Mouse (Mus musculus) urinary bladder, postnatal 25 days (tissue): ENCODE results near the gene 4930486L24Rik.
"Not testable (repeated sequence)": the region's sequence is repeated elsewhere in the genome, so short reads cannot be mapped to it uniquely, and the experiment has no call there.

Source experiments
- DNase-seq: peaks from one replicate; pipeline ENCODE4 v3.0.0; 2022; ENCODE audit warnings: low spot score

4930486L24Rik gene

GRCm38 (mm10) chr13:60864281-60864680 is at the start of gene 4930486L24Rik:
TSS of gene 4930486L24Rik (minus strand) at chr13:60864475.
- DNase-seq: no peak

GRCm38 (mm10) chr13:60904780-60905179 is 40.5 kb upstream of the 4930486L24Rik start, which contains the start of gene Tpbpb:
TSS of gene Tpbpb (minus strand) at chr13:60904880.
- DNase-seq: not testable (repeated sequence)

GRCm38 (mm10) chr13:60897328-60897727 is 33.1 kb upstream of the 4930486L24Rik start, which contains the start of gene Ctla2b:
TSS of gene Ctla2b (minus strand) at chr13:60897447.
- no peak for DNase-seq

- DNase-seq: not testable (repeated sequence)
Measured at GRCm38 (mm10) chr13:60896794-60897193, 32.5 kb upstream of the 4930486L24Rik start, which contains the start of gene Gm49392. TSS of gene Gm49392 (minus strand) at chr13:60896894.

- no peak for DNase-seq
Measured at GRCm38 (mm10) chr13:60895406-60896160, 31.3 kb upstream of the 4930486L24Rik start.

GRCm38 (mm10) chr13:60892301-60892700 is 28.0 kb upstream of the 4930486L24Rik start:
- DNase-seq: no peak

GRCm38 (mm10) chr13:60848241-60849120 is 15.8 kb downstream of the 4930486L24Rik start:
- no peak for DNase-seq

GRCm38 (mm10) chr13:60843153-60843552 is 21.1 kb downstream of the 4930486L24Rik start:
- DNase-seq: no peak

GRCm38 (mm10) chr13:60842703-60843102 is 21.6 kb downstream of the 4930486L24Rik start:
- no peak for DNase-seq

- DNase-seq: no peak
Measured at GRCm38 (mm10) chr13:60839353-60839902, 24.8 kb downstream of the 4930486L24Rik start.

GRCm38 (mm10) chr13:60826052-60826451 is 38.2 kb downstream of the 4930486L24Rik start:
- DNase-seq: no peak

GRCm38 (mm10) chr13:60820486-60821175 is 43.6 kb downstream of the 4930486L24Rik start:
- DNase-seq: no peak

GRCm38 (mm10) chr13:60819469-60819868 is 44.8 kb downstream of the 4930486L24Rik start:
- DNase-seq: peak; percentile 15

- DNase-seq: no peak
Measured at GRCm38 (mm10) chr13:60813722-60814121, 50.6 kb downstream of the 4930486L24Rik start.

- DNase-seq: no peak
Measured at GRCm38 (mm10) chr13:60812768-60813167, 51.5 kb downstream of the 4930486L24Rik start.

- no peak for DNase-seq
Measured at GRCm38 (mm10) chr13:60809690-60810089, 54.6 kb downstream of the 4930486L24Rik start.

GRCm38 (mm10) chr13:60802749-60803148 is 61.5 kb downstream of the 4930486L24Rik start, which contains the start of gene Ctsll3:
TSS of gene Ctsll3 (minus strand) at chr13:60802849.
- DNase-seq: no peak
